Mouse (Mus musculus) gastrocnemius, postnatal 36 days (tissue): ENCODE measurements at regions not wholly inside any gene's neighbourhood (a gene's known extent, or its start where the extent isn't known, plus 50 kb on each side); places are given as distances from the start of the nearest gene placed in this dataset.

Source experiments
- DNase-seq, 2 experiments: peaks; one replicate each; pipeline ENCODE4 v3.0.0; 2022
- intact Hi-C: fragments of 180-260 bp; cut with DNase I; formaldehyde crosslinking; loops from one replicate; pipeline ENCODE4 v1.15.1; 2025

DNA sequence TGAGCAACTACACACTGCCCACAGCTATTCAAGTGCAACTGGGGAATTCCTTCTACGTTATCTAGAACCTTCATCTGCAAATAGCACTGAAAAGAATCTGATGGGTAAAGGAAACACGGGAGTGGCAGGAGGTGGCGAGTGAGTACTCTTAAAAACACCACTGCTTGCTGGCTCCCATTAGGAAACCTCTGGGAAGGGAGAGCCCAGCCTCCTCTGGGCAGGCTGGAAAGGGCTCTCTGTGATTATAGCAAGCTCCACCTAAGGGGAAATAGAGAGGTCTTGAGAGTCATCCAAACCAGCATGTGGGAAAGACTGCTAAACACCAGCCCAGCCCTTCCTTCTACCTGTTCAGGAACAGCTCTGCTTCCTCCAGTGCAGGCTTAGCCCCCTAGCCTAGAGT, 189.0 kb upstream of the Zfp637 start:
- DNase-seq, result no peak
- intact Hi-C loops, result no loop called here

DNA sequence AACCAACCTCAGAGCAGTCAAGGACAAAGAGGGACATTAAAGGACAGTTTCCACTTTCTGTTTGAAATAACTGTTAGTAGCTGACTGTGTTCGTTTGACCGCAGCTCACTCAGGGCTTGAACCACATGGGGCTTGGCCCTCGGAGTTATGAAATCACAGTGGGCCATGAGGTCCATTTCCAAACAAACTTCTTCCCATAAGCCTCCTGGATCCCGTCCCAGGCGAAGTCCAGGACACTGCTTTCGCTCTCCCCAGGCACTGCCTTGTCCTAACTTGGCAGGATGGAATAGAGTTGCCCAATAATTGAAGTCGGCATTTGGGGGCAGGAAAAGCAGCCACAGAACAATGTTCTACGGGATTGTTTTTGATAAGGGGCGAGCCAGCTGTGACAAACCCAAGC, 188.1 kb upstream of the Zfp637 start:
- intact Hi-C loops, result no loop called here
- DNase-seq, result peak; percentile 57 to 72

GRCm38 (mm10) chr6:117653886-117654425, 187.0 kb upstream of the Zfp637 start:
- intact Hi-C loops, result no loop called here
- no peak for DNase-seq

- no peak for DNase-seq
- intact Hi-C loops, result no loop called here
Observed at GRCm38 (mm10) chr6:117655986-117656385, 185.0 kb upstream of the Zfp637 start.

GRCm38 (mm10) chr6:117660576-117660975, 180.4 kb upstream of the Zfp637 start:
- no peak for DNase-seq
- intact Hi-C loops, result loop anchor here (10.0 kb wide), 1 partner anchor 164 kb away; no protein-coding TSS in a partner anchor

DNA sequence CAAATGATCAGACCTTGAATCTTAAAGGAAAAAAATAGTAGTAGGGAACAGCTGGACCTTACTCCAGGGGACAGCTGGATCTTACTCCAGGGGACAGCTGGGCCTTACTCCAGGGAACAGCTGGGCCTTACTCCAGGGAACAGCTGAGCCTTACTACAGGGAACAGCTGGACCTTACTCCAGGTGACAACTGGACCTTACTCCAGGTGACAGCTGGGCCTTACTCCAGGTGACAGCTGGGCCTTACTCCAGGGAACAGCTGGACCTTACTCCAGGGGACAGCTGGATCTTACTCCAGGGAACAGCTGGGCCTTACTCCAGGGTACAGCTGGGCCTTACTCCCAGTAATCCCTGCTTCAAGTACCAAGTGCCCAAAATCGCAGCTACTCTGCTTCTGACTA, 178.3 kb upstream of the Zfp637 start:
- intact Hi-C loops, result loop anchor here (10.0 kb wide), 1 partner anchor 162 kb away; no protein-coding TSS in a partner anchor
- no peak for DNase-seq

GRCm38 (mm10) chr6:117670337-117670736, 170.6 kb upstream of the Zfp637 start:
- intact Hi-C loops, result no loop called here
- DNase-seq, result no peak

GRCm38 (mm10) chr6:117670792-117671525, 170.0 kb upstream of the Zfp637 start:
- intact Hi-C loops, result no loop called here
- DNase-seq, result no peak

DNA sequence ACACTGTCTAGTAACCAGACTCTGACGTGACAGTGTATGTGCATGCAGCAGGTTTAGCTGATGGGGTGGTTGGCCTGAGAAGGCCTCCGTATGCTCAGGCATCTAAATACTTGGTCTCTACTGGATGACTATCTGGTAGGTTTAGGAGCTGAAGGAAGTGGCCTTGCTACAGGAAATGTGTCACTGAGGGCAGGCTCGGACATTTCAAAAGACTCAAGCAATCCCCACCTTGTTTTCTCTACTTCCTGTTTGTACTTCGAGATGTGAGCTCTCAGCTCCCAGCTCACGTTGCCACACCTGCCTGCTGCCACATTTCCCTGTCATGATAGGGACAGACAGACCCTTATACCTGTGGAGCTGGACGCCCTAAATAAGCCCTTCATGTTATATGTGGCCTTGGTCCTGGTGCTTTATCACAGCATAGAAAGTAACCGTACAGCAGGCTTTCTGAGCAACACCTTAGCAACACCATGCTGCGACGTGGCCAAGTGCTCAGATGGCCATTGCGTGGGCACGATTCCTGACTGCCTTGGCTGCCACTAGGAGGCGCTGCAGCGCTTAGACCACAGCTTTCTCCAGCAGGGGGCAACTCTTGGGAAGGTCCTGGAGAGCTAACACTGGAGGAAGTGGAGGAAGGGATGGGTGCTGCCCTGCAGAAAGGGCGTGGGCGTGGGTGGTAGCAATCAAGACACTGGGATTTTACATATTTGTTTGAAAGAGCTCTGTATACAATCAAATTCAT, 165.8 kb upstream of the Zfp637 start:
- intact Hi-C loops, result no loop called here
- no peak for DNase-seq

DNA sequence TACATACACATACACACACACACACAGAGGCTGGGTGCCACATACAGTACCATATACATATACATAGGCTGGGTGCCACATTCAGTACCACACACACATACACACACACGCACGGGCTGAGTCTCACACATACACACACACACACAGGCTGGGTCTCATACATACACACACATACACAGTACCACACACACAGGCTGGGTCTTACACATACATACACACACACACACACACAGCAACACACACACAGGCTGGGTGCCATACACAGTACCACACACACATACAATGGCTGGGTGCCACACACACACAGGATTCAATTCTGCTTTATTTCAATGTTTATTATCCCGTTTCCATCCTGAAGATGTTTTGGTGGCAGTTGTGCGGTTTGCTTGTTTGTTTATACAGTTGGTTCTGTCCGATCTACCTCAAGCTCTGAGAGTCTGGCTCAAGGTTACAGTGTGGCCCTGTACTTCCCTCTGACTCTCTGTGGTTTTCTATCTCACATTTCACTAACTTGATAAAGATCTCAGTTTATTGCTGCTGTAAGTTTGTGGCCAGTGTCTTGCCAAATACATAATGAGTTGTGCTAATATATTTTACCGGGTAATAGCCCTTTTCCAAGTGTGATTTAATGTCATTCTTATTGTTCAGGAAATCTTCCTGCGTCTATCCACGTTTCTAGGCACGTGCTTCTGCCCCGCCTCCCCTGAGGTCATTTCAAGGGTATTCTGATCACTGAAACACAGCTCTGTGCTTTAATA, 164.7 kb upstream of the Zfp637 start:
- DNase-seq, result no peak
- intact Hi-C loops, result no loop called here

DNA sequence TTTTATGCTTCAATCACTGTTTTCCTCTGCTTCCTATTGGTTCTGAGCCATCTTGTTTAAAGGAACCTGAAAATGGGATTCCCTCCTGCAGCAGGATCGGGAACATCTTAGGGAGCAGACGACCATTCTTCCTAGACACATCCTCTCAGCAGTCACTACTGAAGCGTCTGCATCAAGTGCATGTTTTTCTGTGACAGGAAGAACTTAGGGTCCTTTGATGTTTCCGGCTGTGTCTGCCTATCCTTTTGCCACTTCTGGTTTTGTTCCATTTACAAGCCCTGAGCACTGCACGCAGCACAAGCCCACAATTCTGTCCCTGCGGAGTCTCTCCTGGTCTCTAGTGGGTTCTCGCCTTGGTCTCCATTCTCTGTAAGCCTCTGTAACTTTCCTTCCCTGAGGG, 163.9 kb upstream of the Zfp637 start:
- no peak for DNase-seq
- intact Hi-C loops, result no loop called here

DNA sequence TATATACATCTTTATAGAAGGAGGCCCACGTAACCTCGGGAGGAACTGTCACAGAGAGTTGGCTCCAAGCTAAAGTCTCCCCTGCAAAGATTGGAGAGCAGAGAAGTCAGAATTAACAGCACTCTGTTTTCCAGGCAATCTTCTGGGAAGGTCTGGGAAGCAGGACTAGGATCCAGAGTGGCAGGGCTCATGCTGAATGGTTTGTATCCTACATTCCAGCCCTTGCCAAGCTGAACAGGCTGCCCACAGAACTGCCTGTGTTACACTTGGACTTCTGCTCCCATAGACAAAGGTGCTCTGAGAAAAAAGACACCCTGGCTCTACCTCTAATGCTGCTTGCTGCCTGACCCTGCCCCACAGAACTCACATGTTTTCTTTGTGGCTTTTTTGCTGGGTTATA, 163.2 kb upstream of the Zfp637 start:
- DNase-seq, result no peak
- intact Hi-C loops, result no loop called here

DNA sequence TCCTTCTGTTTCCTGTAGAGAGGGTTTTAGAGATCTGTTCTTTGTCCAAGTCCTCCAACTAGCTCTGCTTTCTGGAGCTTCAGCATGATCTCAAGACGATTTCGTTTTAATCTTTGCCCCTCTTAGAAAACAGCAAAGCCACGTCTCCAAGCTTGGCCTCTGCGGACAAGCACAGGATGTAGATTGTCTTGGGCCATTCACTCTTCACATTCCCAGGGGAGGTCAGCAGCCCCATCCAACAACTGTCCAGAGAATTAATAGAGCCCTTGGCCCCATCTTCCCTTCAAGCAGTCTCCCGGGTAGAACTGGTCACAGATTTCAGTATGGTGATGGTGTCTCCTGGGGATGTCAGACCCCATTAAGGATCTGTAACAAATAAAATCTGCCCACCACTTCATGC, 162.7 kb upstream of the Zfp637 start:
- no peak for DNase-seq
- intact Hi-C loops, result no loop called here

GRCm38 (mm10) chr6:117678877-117679276, 162.1 kb upstream of the Zfp637 start:
- no peak for DNase-seq
- intact Hi-C loops, result no loop called here

- no peak for DNase-seq
- intact Hi-C loops, result loop anchor here (5.0 kb wide), 2 partner anchors 519 to 919 kb away; partner anchors contain the start of gene Cxcl12
Observed at GRCm38 (mm10) chr6:117686212-117686611, 154.8 kb upstream of the Zfp637 start.

DNA sequence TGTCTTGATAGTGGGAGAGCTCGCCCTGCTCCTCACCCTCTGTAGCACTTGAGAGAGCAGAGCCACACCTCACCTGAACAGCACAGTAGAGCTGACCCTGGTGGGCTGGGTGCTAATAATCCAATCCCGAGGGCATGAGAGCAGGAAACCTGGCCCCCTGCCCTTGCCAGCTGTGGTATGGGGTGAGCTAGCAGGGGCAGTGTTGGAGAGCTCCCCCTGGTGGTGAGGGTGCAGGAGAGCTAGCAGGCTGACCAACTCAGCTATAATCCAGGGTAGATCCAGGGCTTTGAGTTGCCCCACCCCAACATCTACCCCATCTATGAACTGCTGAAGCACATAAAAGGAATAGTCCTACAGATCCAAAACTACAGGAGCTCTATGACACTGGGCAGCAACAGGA, 153.9 kb upstream of the Zfp637 start:
- intact Hi-C loops, result loop anchor here (5.0 kb wide), 2 partner anchors 520 to 920 kb away; partner anchors contain the start of gene Cxcl12
- peak in 1 of 2 experiments; percentile 27 for DNase-seq

DNA sequence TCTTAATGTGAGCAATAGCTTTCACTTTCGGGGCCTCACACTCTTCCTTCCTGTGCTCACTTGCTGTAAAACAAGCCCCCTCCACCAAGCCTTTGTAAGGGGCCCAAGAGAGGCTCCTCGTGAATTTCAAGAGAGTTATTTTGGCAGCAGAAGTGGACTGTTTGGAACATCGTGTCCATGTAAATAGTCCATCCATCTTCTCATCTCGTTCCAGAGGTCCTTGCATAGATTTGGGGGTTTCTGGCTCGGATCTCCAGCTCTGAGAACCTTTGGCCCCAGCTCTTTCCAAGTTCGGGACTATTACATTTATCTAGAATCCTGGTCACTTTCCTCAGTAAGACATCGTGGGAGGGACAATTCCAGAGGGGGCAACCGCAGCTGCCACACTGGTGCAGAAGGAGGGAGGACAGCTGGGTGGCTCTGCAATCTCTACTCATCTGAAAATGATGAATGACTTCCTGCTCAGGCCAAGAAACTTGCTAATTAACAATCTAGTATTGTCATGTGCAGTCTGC, 152.3 kb upstream of the Zfp637 start:
- intact Hi-C loops, result loop anchor here (5.0 kb wide), 2 partner anchors 521 to 921 kb away; partner anchors contain the start of gene Cxcl12
- DNase-seq, result no peak

DNA sequence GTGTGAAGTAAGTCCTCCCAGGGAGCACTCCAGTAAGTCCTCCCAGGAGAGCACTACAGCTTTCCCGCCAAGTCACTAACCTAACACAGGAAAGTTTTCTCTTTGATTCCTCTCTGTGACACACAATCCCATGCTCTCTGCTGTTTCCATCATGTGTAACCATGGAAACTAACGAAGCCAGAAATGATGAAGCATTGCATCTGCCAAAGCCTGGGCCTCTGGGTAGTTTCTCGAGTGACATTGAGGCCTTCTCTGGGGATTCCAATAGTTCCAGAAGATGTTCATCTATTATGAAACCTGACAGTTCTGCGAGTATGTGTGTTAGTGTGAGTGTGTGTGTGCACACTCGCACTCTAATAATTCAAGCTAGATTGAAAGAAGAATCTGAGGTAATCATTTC, 140.7 kb upstream of the Zfp637 start:
- intact Hi-C loops, result no loop called here
- no peak for DNase-seq

- intact Hi-C loops, result no loop called here
- no peak for DNase-seq
Observed at GRCm38 (mm10) chr6:117701547-117701946, 139.4 kb upstream of the Zfp637 start.

- no peak for DNase-seq
- intact Hi-C loops, result no loop called here
Observed at GRCm38 (mm10) chr6:117706006-117706405, 135.0 kb upstream of the Zfp637 start.

DNA sequence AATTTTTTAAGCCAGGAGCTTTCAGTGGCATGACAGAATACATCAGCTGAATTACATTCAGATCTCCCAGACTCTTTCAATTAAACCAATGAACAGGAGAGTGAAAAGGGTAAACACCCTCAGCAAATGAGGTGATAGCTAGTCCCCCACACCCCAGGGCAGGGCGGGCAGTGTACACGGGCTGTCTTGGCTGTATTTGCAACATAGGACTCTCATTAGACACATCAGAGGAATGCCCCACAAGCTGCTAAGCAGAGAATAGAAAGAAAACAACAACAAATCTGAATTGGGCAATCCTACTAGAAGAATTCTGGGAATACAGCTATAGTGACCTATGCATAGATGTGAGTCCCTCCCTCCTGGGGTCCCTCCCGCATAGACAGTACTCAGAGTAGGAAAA, 131.8 kb upstream of the Zfp637 start:
- no peak for DNase-seq
- intact Hi-C loops, result no loop called here
